In genomic region chr16:91347491-91348263, GRCm38 (mm10) we compare ENCODE assay signal across 1 mouse cellular context.
TF ChIP-seq lines count a peak whose summit lies in the region.

No protein-coding gene starts in this region.

TF ChIP-seq in MEL, 35 proteins besides CTCF, POLR2A, EP300 and RAD21 (continued from another document):
- TF ChIP-seq CHD2 (IDR thresholded peaks at IDR 0.05; ENCODE audit: low read length), result no peak
